In genomic region chr5:108655381-108655780, GRCm38 (mm10) we compare ENCODE assay signal across 23 mouse cellular contexts. TPM values are rescaled to one million over a fixed set of nuclear protein-coding genes. Genes with fewer than 3 reads are reported as not detected.
DNase-seq lines count a peak whose midpoint lies in the region.
"Had no signal": no experiment of that assay in that cellular context is flagged by ENCODE, and none has a peak within 500 bp of the region (broad histone marks: within the 10 kb centered on the region; RNA-seq: fewer than 3 reads in every experiment).

No protein-coding gene starts in this region.

- H3K27ac ChIP-seq in heart, embryonic 10.5 days, result no peak overlapping the region
- H3K27ac ChIP-seq: embryonic facial prominence, embryonic 10.5 days; embryonic facial prominence, embryonic 13.5 days; gastrocnemius, adult 2 months; heart, embryonic 15.5 days; hindbrain, embryonic 14.5 days; hindbrain, postnatal 0 days had no signal

- H3K4me1 ChIP-seq in heart, embryonic 10.5 days, result peaks cover 8% of the 10 kb centered on the region

- H3K9me3 ChIP-seq in heart, embryonic 10.5 days, result no peaks in the 10 kb centered on the region
- H3K9me3 ChIP-seq: embryonic facial prominence, embryonic 10.5 days; embryonic facial prominence, embryonic 13.5 days; heart, embryonic 12.5 days; heart, embryonic 15.5 days had no signal

- no peak overlapping the region for H3K4me3 ChIP-seq in heart, embryonic 10.5 days
- H3K4me3 ChIP-seq: embryonic facial prominence, embryonic 10.5 days; embryonic facial prominence, embryonic 13.5 days; erythroblast, embryonic 14.5 days; gastrocnemius, adult 2 months; heart, embryonic 12.5 days; heart, embryonic 15.5 days had no signal

- intact Hi-C loops in heart, postnatal 14 days (cut with DNase I), result no loop called here

- H3K36me3 ChIP-seq in heart, embryonic 10.5 days, result peaks cover 65% of the 10 kb centered on the region

- WGBS in heart, embryonic 10.5 days, result 93% methylated on average over 9 of the region's 9 CpGs

- DNase-seq in cerebellum, adult 9-11 months, result peak; percentile 11
- no peak for DNase-seq in cerebellum, adult 8-10 months
- DNase-seq in heart, embryonic 10.5 days (ENCODE audit: low spot score), result peak; percentile 36
- no peak for DNase-seq in heart, postnatal 14 days
- peak; percentile 1 for DNase-seq in right cerebral cortex, postnatal 25 days
- no peak for DNase-seq in right cerebral cortex, postnatal 4 days
- DNase-seq: adrenal gland, postnatal 10 days; adrenal gland, postnatal 36 days; cerebellum, adult 18-20 months; cerebellum, postnatal 36 days; embryo, embryonic 11 days; forebrain, postnatal 0 days; gastrocnemius, adult 2 months; gastrocnemius, postnatal 14 days; heart, postnatal 10 days; heart, postnatal 4 days had no signal

- H3K27me3 ChIP-seq in heart, embryonic 10.5 days (ENCODE audit: insufficient read depth, poor library complexity, severe bottlenecking), result no peaks in the 10 kb centered on the region
- H3K27me3 ChIP-seq: embryonic facial prominence, embryonic 13.5 days; heart, embryonic 12.5 days; heart, embryonic 15.5 days had no signal

RNA-seq across cellular contexts. Expression of gene Idua, which starts 4.8 kb away (rescaled TPM):
- polyA plus RNA-seq in heart, embryonic 10.5 days (2016; fragmentation: Nextera tagmentation; extraction: Ambion mirVana), result 15.1 and 16.3 TPM in 2 replicates
- total RNA-seq in heart, postnatal 14 days (2021), result 10 to 100 TPM; 16.7 to 16.9 TPM

RNA-seq across cellular contexts. Expression of gene Dgkq, which starts 14.1 kb away (rescaled TPM):
- polyA plus RNA-seq in heart, embryonic 10.5 days (2016; fragmentation: Nextera tagmentation; extraction: Ambion mirVana), result 7.9 and 8.5 TPM in 2 replicates
- total RNA-seq in heart, postnatal 14 days (2021), result 10 to 100 TPM; 12.5 to 12.8 TPM

RNA-seq across cellular contexts. Expression of gene Slc26a1, which starts 20.0 kb away (rescaled TPM):
- 0.58 and 0.85 TPM in 2 replicates for polyA plus RNA-seq in heart, embryonic 10.5 days (2016; fragmentation: Nextera tagmentation; extraction: Ambion mirVana)
- not detected for total RNA-seq in heart, postnatal 14 days (2021)
- total RNA-seq: gastrocnemius, adult 2 months; gastrocnemius, postnatal 14 days had no signal

RNA-seq across cellular contexts. Expression of gene Tmem175, which starts 25.8 kb away (rescaled TPM):
- 20.3 and 23.2 TPM in 2 replicates for polyA plus RNA-seq in heart, embryonic 10.5 days (2016; fragmentation: Nextera tagmentation; extraction: Ambion mirVana)
- 10 to 100 TPM; 10.0 to 10.2 TPM for total RNA-seq in heart, postnatal 14 days (2021)

RNA-seq across cellular contexts. Expression of gene Gak, which starts 25.8 kb away (rescaled TPM):
- 47.0 and 49.4 TPM in 2 replicates for polyA plus RNA-seq in heart, embryonic 10.5 days (2016; fragmentation: Nextera tagmentation; extraction: Ambion mirVana)
- 10 to 100 TPM; 27.5 to 31.3 TPM for total RNA-seq in heart, postnatal 14 days (2021)

Comparison
In these comparisons a context has a peak if more than half of its experiments do, and no peak if none do; other contexts are left out.
1. DNase-seq: peak in cerebellum, adult 9-11 months (single experiment), heart, embryonic 10.5 days (single experiment) and right cerebral cortex, postnatal 25 days (single experiment); none in cerebellum, adult 8-10 months (single experiment), heart, postnatal 14 days (0 of 2) and right cerebral cortex, postnatal 4 days (single experiment).